Mouse (Mus musculus): ENCODE data around the gene Tenm3.

Tenm3 gene

DNA sequence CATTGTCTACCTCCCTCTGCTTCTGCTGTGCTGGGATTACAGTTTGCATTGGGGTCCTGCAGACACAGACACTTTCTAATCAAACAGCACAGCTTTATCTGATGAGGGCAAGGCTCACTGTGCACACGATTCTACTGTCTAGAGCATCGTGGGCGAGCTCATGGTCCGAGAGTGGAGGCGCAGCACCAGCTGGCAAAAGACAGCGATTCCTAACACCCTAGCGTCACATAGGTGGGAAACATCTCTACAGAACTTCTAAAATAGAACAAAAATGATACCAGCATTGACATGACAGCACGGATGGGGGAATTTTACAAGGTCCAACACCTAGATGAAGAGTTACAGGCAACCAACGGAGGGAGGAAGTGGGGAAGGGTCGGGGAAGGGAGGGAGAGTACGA, 561.9 kb downstream of the Tenm3 start:
- DNase-seq (ENCODE audit: low read depth, low spot score), result no peak

DNA sequence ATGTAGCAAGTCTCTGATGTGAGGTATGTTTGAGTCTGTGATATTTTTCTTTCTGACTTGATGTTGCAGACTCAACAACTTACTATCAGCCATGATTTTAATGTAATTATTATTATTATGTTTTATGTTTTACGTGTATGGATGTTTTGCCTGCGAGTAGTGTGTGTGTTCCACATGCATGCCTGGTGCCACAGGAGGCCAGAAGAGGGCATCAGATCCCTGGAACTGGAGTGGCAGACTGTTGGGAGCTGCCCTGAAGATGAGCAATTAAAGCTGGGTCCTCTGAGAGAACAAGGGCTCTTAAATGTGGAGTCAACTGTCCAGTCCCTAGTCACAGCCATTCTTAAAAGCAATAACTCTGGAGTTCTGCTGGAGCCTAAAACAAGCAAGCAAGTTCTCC, 564.4 kb downstream of the Tenm3 start:
- no peak for DNase-seq (ENCODE audit: low read depth, low spot score)

- no peak for DNase-seq (ENCODE audit: low read depth, low spot score)
Observed at GRCm38 (mm10) chr8:48277986-48278635, 565.6 kb downstream of the Tenm3 start.

- no peak for DNase-seq (ENCODE audit: low read depth, low spot score)
Observed at GRCm38 (mm10) chr8:48275066-48275465, 568.7 kb downstream of the Tenm3 start.

GRCm38 (mm10) chr8:48274566-48274965, 569.2 kb downstream of the Tenm3 start:
- DNase-seq (ENCODE audit: low read depth, low spot score), result peak; percentile 33

DNA sequence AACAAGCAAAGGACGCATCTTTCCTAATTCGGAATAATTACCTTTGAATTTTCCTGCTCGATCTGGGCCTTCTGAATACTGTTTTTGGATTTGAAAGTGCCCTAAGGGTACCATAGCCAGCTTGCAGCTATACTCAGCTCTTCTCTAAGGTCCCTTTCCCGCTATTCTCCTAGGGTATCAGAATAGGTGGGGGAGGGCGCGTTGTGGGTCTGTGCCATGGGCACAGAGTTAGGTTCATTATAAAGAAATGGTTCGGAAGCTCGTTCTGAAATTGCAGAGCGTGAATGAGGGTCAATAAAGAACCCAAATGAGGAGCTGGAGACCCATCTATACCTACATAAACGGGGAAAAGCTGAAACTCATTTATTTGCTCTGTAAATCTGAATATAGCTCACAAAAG, 575.1 kb downstream of the Tenm3 start:
- DNase-seq (ENCODE audit: low read depth, low spot score), result no peak

DNA sequence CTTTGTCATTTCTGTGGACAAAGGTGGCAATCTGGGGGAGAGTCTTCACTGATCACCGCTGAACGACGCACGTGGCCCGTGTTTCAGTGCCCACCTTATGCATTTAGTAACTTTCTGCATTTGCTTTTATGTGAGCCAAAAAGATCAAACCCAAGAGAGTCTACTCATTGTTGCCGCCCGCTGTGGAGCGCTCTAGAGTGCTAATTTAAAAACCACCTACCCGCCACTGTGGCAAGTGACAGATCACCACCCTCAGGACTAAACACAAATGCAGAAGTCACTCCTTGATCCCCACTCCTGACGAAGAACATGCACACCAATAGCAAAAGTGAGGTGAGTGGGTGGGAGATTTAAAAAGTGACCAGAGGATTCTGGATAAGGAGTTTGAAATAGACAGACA, 583.5 kb downstream of the Tenm3 start:
- DNase-seq (ENCODE audit: low read depth, low spot score), result no peak

DNA sequence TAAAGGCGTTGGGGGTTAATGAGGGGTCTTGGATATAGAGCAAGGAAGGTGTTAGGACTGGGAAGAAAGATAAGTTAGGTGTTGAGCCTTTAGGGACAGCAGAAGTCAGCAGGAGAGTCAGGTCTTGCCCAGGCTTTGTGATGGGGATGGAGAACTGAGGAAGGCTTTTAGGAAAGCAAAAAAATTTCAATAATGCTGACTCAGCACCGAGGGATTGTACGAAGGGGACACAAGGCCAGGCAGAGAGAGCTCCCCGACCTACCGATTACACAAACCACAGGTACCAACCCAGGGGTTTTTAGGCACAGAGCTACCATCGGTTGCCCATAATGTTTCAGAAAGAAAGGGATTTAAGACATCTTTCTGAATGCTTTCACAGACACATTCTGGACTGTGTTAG, 583.9 kb downstream of the Tenm3 start:
- no peak for DNase-seq (ENCODE audit: low read depth, low spot score)

- no peak for DNase-seq (ENCODE audit: low read depth, low spot score)
Observed at GRCm38 (mm10) chr8:48243876-48244275, 599.9 kb downstream of the Tenm3 start.

GRCm38 (mm10) chr8:48240917-48241531, 602.7 kb downstream of the Tenm3 start:
- no peak for DNase-seq (ENCODE audit: low read depth, low spot score)

DNA sequence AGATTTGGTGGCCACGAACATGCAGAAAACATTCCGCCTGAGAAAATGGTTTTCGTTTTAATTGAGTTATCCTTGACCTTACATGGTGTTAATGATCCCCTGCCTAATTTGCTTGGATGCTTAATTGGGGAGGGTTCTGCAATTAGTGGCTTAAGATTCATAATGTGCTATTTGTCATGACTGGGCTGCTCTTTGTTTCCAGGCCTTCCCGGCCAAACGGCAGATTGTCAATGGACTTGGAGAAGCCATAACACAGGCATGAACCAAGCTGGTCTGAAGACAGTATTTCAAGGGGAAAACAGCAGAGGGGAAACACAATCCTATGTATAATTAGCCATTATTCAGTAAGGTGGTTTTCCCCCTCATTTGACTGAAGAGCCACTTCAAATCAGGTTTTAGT, 606.8 kb downstream of the Tenm3 start:
- DNase-seq (ENCODE audit: low read depth, low spot score), result no peak

- no peak for DNase-seq (ENCODE audit: low read depth, low spot score)
Observed at GRCm38 (mm10) chr8:48232927-48233326, 610.8 kb downstream of the Tenm3 start.

DNA sequence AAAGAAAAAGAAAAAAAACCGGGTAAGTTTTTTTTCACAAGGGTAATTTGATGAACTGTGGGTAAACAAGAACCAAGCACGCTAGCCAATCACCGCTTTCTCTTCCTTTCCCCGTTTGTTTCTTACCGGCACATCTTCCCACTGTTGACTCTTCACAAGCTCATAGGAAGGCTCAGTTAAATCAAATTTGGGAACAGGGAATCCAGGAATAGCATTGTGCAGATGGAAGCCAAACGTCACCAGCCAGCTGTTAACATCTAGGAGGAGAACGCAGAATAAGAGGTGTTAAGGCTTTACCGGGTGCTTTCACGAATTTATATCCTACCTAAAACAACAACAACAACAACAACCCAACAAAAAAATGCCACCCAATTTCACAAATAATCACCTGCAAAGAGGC, 611.9 kb downstream of the Tenm3 start:
- no peak for DNase-seq (ENCODE audit: low read depth, low spot score)

- DNase-seq (ENCODE audit: low read depth, low spot score), result no peak
Observed at GRCm38 (mm10) chr8:48231389-48231788, 612.4 kb downstream of the Tenm3 start.

GRCm38 (mm10) chr8:48228676-48229075, 615.1 kb downstream of the Tenm3 start:
- DNase-seq (ENCODE audit: low read depth, low spot score), result peak; percentile 71

DNA sequence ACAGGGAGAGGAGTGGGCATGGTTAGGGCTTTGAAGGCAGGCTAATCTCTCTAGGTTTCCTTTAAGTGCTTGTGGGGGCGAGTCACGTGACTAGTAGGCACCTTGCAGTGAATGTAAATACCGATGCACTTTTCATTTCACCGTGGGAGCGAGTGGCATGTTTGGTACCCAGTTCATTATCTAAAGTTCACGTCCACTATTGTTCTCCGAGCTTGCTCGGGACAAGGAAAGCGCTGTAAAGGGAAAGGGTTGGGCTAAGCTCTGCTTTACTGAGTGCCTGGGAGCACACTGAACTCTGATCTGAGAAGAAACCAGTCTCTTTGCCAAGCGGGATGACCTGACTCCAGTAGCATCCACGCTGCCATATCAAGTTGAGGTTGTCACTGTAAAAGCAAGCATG, 619.0 kb downstream of the Tenm3 start:
- peak; percentile 38 for DNase-seq (ENCODE audit: low read depth, low spot score)

GRCm38 (mm10) chr8:48222429-48222769, 621.4 kb downstream of the Tenm3 start:
- DNase-seq (ENCODE audit: low read depth, low spot score), result peak; percentile 94

- no peak for DNase-seq (ENCODE audit: low read depth, low spot score)
Observed at GRCm38 (mm10) chr8:48221724-48222428, 621.9 kb downstream of the Tenm3 start.

DNA sequence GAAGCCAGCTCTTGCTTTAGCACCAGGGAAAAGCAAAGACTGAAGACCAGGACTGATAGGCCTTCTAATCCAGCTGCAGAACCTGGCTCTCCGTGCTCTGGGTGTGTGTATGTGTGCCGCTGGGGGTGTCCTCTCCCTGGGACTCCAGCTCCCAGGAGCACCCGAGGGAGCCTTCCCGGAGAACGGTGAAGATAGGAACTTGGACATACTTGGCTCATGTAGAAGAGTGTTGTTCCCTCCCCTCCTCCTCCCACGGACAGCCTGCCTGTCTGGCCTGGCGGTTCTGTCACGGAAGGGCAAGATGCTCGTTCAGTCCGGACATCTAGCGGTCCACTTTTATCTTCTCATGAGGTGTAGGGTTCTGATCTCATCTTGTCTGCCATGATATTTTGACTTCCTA, 622.4 kb downstream of the Tenm3 start:
- no peak for DNase-seq (ENCODE audit: low read depth, low spot score)

- peak; percentile 59 for DNase-seq (ENCODE audit: low read depth, low spot score)
Observed at GRCm38 (mm10) chr8:48220529-48221181, 623.1 kb downstream of the Tenm3 start.

GRCm38 (mm10) chr8:48215071-48215501, 628.7 kb downstream of the Tenm3 start:
- DNase-seq (ENCODE audit: low read depth, low spot score), result peak; percentile 34

DNA sequence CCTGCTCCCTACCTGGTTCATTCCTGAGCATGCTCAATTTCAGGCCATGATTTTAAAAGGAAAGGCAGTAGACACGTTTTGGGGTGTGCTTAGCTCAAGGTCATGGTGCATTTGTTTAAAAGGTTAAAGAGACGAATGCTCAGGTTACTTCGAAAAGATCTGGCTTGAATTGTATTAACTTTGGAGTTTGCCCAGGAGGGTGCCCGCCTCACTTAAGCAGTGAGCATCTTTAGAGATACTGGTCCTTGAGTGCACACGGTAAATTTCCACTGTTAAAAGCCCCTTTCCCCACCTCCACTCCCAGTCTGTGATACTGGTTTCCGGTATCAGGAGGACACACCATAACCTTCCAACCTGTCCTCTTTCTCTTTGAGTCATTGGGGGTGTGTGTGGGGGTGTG, 629.4 kb downstream of the Tenm3 start:
- no peak for DNase-seq (ENCODE audit: low read depth, low spot score)

DNA sequence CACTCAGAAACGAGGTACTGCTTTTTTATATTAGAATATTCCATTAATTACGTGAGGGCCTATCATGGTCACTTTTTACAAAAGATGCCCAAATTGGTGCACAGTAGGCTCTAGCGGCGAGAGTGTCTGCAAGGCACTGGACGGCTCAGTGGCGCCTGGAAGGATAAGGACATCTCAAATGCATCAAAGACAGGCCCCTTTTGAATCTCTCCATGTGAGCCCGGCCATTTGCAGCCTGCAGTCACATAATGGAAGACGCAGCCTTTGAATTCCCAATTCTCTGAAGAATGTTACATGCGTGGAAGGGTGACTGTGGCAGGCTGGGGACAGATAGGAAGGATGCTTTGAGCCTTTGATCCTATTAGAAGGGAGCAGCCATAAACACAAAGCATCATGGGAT, 631.8 kb downstream of the Tenm3 start:
- no peak for DNase-seq (ENCODE audit: low read depth, low spot score)
